Mouse (Mus musculus) limb, embryonic 11.5 days (tissue): ENCODE data around the gene Cast. TPM values are rescaled to one million over a fixed set of nuclear protein-coding genes. Genes with fewer than 3 reads are reported as not detected.

Experiments used
- polyA plus RNA-seq: library from polyadenylated mRNA; unstranded; fragments of >200 nt; fragmentation: Nextera tagmentation; extraction: Ambion mirVana; gene quantifications from 2 replicates; pipeline ENCODE4 v1.2.1, GENCODE M21; 2014

Gene Cast
- polyA plus RNA-seq, 1 experiment from 2014 or later, result 23.4 TPM

Other genes starting within 250 kb of the Cast start
- gene Erap1, start 169.2 kb downstream of the Cast start, polyA plus RNA-seq, result 2.7 and 3.5 TPM in 2 replicates